Mouse (Mus musculus) midbrain, embryonic 12.5 days (tissue): ENCODE measurements around the gene Cped1. TPM values are rescaled to one million over a fixed set of nuclear protein-coding genes. Genes with fewer than 3 reads are reported as not detected.

Source experiments
- ATAC-seq: fragments of 200-750 bp; cut with Nextera tagmentation; 2 replicates; pipeline ENCODE4 v1.8.0; 2017; ENCODE audit warnings: low read depth, moderate TSS enrichment, moderate library complexity; ENCODE audit not compliant: low FRiP score
- H3K27ac ChIP-seq: fragments of 300-500 bp; sonication (generic); replicated peaks from 2 replicates; pipeline ENCODE4 v1.5.1; 2016; ENCODE audit warnings: mild to moderate bottlenecking
- H3K27me3 ChIP-seq: fragments of 300-500 bp; sonication (generic); 2 replicates; pipeline ENCODE4 v1.6.1; 2016; ENCODE audit warnings: mild to moderate bottlenecking
- H3K36me3 ChIP-seq: fragments of 300-500 bp; sonication (generic); 2 replicates; pipeline ENCODE4 v1.6.1; 2016
- H3K4me1 ChIP-seq: fragments of 300-500 bp; sonication (generic); 2 replicates; pipeline ENCODE4 v1.6.1; 2016
- H3K4me2 ChIP-seq: fragments of 300-500 bp; sonication (generic); replicated peaks from 2 replicates; pipeline ENCODE4 v1.6.1; 2016; ENCODE audit warnings: mild to moderate bottlenecking, moderate library complexity
- H3K4me3 ChIP-seq: fragments of 300-500 bp; sonication (generic); 2 replicates; pipeline ENCODE4 v1.5.1; 2016; ENCODE audit warnings: mild to moderate bottlenecking
- H3K9ac ChIP-seq: fragments of 300-500 bp; sonication (generic); replicated peaks from 2 replicates; pipeline ENCODE4 v1.6.1; 2016; ENCODE audit warnings: mild to moderate bottlenecking, moderate library complexity
- H3K9me3 ChIP-seq: fragments of 300-500 bp; sonication (generic); 2 replicates; pipeline ENCODE4 v1.6.1; 2016; ENCODE audit warnings: mild to moderate bottlenecking
- WGBS: fragments of 180-500 bp; shearing (Covaris S2); methylation state at CpG from one replicate; pipeline ENCODE4 v1.1.7; 2016; 5-methylcytosine and 5-hydroxymethylcytosine counted together
- polyA plus RNA-seq: library from polyadenylated mRNA; unstranded; fragments of >200 nt; fragmentation: Nextera tagmentation; extraction: Ambion mirVana; gene quantifications from 2 replicates; pipeline ENCODE4 v1.2.1, GENCODE M21; 2016

Cped1 gene
- polyA plus RNA-seq, 1 experiment from 2014 or later = 10.8 TPM

DNA sequence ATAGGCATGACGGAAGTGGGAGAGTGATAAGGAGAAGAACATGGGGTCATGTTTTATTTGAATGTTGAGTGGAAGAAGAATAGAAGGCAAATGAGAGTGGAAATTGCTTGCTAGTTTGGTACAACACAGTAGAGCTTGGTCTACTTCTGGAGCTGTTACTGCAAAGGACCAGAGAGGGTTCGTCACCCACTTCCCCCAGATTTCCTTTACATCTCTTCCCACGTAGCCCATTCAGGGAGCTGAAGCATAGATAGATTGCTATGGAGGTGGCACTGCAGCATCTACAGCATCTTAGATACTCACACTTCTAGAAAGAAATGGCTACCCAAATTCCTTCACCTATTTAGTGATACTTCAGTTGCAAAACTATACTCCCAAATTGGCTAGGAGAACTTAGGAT lies 214.4 kb downstream of the Cped1 start:
- H3K27me3 ChIP-seq = no peaks in the 10 kb centered on the region
- H3K9ac ChIP-seq = no peak overlapping the region
- no peak overlapping the region for H3K27ac ChIP-seq
- no peaks in the 10 kb centered on the region for H3K9me3 ChIP-seq
- no peak overlapping the region for H3K4me3 ChIP-seq
- H3K4me2 ChIP-seq = no peak overlapping the region
- 0 out of 2 replicates have a peak, but pooled peaks cover under 1% of the 10 kb centered on the region for H3K4me1 ChIP-seq
- WGBS = 96% methylated on average over 3 of the region's 3 CpGs
- no peaks in the 10 kb centered on the region for H3K36me3 ChIP-seq
- ATAC-seq = no peak

DNA sequence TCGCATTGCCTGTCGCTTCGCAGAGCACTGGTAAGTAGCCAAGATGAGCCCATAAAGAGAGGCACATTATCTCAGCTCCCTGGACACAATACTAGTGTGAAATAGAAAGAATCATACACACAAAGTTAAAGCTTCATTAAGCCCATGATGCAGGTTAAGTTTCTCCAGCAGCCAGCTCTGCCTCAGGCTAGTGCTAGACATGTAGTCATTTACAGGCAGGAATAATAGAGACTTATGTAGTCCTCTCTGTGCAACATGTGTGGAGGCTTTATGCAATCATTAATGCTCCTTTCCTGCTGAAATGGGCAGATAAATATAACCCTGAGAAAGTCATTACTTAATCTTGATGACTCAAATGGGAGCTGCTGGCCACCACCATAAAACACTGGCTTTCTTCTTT lies 216.2 kb downstream of the Cped1 start:
- H3K4me2 ChIP-seq = no peak overlapping the region
- H3K9me3 ChIP-seq = no peaks in the 10 kb centered on the region
- no peak overlapping the region for H3K27ac ChIP-seq
- H3K27me3 ChIP-seq = no peaks in the 10 kb centered on the region
- ATAC-seq = no peak
- no peak overlapping the region for H3K4me3 ChIP-seq
- WGBS = 89% methylated on average over 3 of the region's 3 CpGs
- no peak overlapping the region for H3K9ac ChIP-seq
- H3K36me3 ChIP-seq = no peaks in the 10 kb centered on the region
- peaks cover 7% of the 10 kb centered on the region; the same call in 1 of the 2 replicates for H3K4me1 ChIP-seq

DNA sequence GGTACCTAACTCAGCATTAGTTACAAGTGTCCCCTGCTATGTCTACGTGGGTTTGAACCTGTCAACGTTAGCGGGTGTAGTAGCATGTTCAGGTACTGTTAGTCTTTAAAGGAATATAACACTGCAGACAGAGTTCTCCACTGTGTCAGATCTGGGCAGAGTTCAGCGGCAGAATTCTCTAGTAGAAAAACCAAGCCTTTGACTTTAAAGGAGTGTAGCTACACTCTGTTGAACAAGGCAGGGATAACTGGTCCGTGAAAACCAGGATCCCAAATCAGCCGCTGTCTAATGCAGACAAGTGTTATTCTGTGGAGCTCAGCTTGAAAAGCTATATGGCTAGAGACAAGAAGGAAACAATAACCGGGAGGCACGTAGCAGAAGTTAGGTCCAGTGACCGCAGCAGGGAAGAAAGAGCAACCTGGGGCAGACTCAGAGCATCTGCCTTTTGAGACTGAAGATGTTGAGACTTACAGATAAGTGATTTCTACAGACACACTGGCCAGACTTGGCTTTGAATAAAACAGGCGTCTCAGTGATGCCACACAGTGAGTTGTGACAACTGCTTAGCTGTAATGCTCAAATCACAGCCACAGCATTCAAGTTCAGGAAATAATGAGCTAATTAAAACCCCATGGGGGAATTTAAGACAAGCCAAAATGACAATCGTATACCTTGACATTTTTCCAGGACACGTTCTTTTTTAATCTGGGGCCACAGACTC lies 219.5 kb downstream of the Cped1 start:
- no peak overlapping the region for H3K9ac ChIP-seq
- no peaks in the 10 kb centered on the region for H3K27me3 ChIP-seq
- no peaks in the 10 kb centered on the region for H3K9me3 ChIP-seq
- peaks cover 7% of the 10 kb centered on the region; the same call in 1 of the 2 replicates for H3K4me1 ChIP-seq
- no peak for ATAC-seq
- H3K4me2 ChIP-seq = no peak overlapping the region
- no peaks in the 10 kb centered on the region for H3K36me3 ChIP-seq
- 73% methylated on average over 12 of the region's 12 CpGs for WGBS
- no peak overlapping the region for H3K27ac ChIP-seq
- H3K4me3 ChIP-seq = no peak overlapping the region

DNA sequence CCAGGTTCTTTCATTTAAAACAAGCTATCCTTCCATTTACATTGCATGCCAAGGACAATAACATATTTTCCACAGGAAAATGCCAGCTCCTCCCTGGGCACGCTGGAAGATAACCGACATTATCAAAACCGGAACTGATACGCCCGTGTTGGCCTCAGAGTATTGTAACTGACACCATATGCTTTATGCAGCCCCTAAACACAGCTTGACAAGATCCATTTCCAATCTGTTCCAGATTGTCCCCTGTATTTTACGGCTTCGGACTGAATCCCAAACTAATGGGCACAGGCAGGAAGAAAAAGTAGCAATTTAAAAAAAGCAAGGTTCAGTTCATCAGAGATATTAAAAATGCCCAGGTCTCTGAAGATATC lies 220.0 kb downstream of the Cped1 start:
- Histone ChIP-seq H3K27me3 (no peaks in the 10 kb centered on the region), H3K4me2 (no peak overlapping the region), H3K9ac (no peak overlapping the region), H3K4me1 (peaks cover 7% of the 10 kb centered on the region; the same call in 1 of the 2 replicates), H3K36me3 (no peaks in the 10 kb centered on the region), H3K27ac (no peak overlapping the region), H3K9me3 (no peaks in the 10 kb centered on the region), H3K4me3 (no peak overlapping the region)
- no peak for ATAC-seq
- WGBS = 85% methylated on average over 7 of the region's 7 CpGs

GRCm38 (mm10) chr6:22206179-22206578 lies 220.5 kb downstream of the Cped1 start:
- Histone ChIP-seq H3K4me1 (peaks cover 7% of the 10 kb centered on the region; the same call in 1 of the 2 replicates), H3K27me3 (no peaks in the 10 kb centered on the region), H3K4me3 (no peak overlapping the region), H3K9me3 (no peaks in the 10 kb centered on the region), H3K9ac (no peak overlapping the region), H3K27ac (no peak overlapping the region), H3K4me2 (no peak overlapping the region), H3K36me3 (no peaks in the 10 kb centered on the region)
- no peak for ATAC-seq
- WGBS = 84% methylated on average over 14 of the region's 14 CpGs

DNA sequence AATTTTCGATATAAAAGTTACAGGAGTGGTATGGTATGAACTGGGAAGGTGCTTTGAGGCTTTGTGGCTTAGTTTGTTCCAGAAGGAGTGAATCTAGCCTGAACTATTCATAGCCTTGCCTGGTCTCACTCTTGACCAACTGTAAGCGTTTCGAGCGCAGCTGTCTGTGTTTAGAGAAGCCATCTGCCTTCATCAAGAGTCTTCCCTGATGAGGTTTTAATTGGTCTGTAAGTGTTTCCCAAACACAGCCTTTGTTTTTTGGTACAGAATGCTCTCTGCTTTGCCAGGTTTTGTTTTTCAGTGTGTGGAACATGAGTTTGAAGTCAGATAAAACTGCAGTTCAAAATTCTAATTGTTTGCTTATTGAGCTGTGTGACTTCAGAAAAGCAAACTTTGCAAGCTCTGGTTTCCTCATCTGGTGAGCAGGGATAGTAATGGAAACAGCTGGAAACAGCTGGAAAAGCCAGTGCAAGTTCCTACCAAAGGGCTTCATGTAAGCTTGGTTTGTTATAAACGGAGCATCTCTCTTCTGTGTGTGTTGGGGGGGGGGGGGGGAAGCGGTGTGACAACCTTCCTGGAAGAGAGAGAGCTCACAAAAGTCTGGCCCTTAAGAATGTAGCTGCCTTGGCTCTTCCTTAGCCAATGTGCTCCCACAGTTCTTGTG lies 221.0 kb downstream of the Cped1 start:
- Histone ChIP-seq H3K4me2 (no peak overlapping the region), H3K9me3 (no peaks in the 10 kb centered on the region), H3K4me1 (peaks cover 7% of the 10 kb centered on the region; the same call in 1 of the 2 replicates), H3K27ac (no peak overlapping the region), H3K27me3 (no peaks in the 10 kb centered on the region), H3K36me3 (no peaks in the 10 kb centered on the region), H3K9ac (no peak overlapping the region), H3K4me3 (no peak overlapping the region)
- no peak for ATAC-seq
- 84% methylated on average over 6 of the region's 6 CpGs for WGBS

- Histone ChIP-seq H3K9ac (no peak overlapping the region), H3K27me3 (no peaks in the 10 kb centered on the region), H3K4me1 (no peaks in the 10 kb centered on the region), H3K27ac (no peak overlapping the region), H3K4me3 (no peak overlapping the region), H3K4me2 (no peak overlapping the region), H3K36me3 (no peaks in the 10 kb centered on the region), H3K9me3 (no peaks in the 10 kb centered on the region)
- WGBS = 88% methylated on average over 6 of the region's 6 CpGs
- ATAC-seq = no peak
These were observed 226.4 kb downstream of the Cped1 start for GRCm38 (mm10) chr6:22212158-22212557.

GRCm38 (mm10) chr6:22213187-22213586 lies 227.5 kb downstream of the Cped1 start:
- H3K9me3 ChIP-seq = no peaks in the 10 kb centered on the region
- no peak for ATAC-seq
- no peaks in the 10 kb centered on the region for H3K4me1 ChIP-seq
- H3K4me3 ChIP-seq = no peak overlapping the region
- 82% methylated on average over 5 of the region's 5 CpGs for WGBS
- no peak overlapping the region for H3K9ac ChIP-seq
- H3K27ac ChIP-seq = no peak overlapping the region
- no peak overlapping the region for H3K4me2 ChIP-seq
- no peaks in the 10 kb centered on the region for H3K36me3 ChIP-seq
- H3K27me3 ChIP-seq = no peaks in the 10 kb centered on the region

- no peak for ATAC-seq
- WGBS = 74% methylated on average over 3 of the region's 3 CpGs
- no peaks in the 10 kb centered on the region for H3K4me1 ChIP-seq
These were observed 228.1 kb downstream of the Cped1 start for GRCm38 (mm10) chr6:22213813-22214212.

GRCm38 (mm10) chr6:22214665-22215064 lies 228.9 kb downstream of the Cped1 start:
- Histone ChIP-seq H3K4me2 (no peak overlapping the region), H3K4me1 (no peaks in the 10 kb centered on the region), H3K36me3 (no peaks in the 10 kb centered on the region), H3K27ac (no peak overlapping the region), H3K9ac (no peak overlapping the region), H3K9me3 (no peaks in the 10 kb centered on the region), H3K4me3 (no peak overlapping the region), H3K27me3 (no peaks in the 10 kb centered on the region)
- no peak for ATAC-seq
- WGBS = 85% methylated on average over 6 of the region's 6 CpGs

More at GRCm38 (mm10) chr6:22213813-22214212, 228.1 kb downstream of the Cped1 start:
- Histone ChIP-seq H3K27me3 (no peaks in the 10 kb centered on the region), H3K9ac (no peak overlapping the region), H3K4me3 (no peak overlapping the region), H3K9me3 (no peaks in the 10 kb centered on the region), H3K27ac (no peak overlapping the region), H3K36me3 (no peaks in the 10 kb centered on the region), H3K4me2 (no peak overlapping the region)

GRCm38 (mm10) chr6:22216276-22216973 lies 230.7 kb downstream of the Cped1 start:
- WGBS = 84% methylated on average over 14 of the region's 14 CpGs
- no peak overlapping the region for H3K9ac ChIP-seq
- H3K36me3 ChIP-seq = no peaks in the 10 kb centered on the region
- no peaks in the 10 kb centered on the region for H3K27me3 ChIP-seq
- ATAC-seq = no peak
- H3K9me3 ChIP-seq = no peaks in the 10 kb centered on the region
- H3K4me2 ChIP-seq = no peak overlapping the region
- no peaks in the 10 kb centered on the region for H3K4me1 ChIP-seq
- no peak overlapping the region for H3K27ac ChIP-seq
- no peak overlapping the region for H3K4me3 ChIP-seq

GRCm38 (mm10) chr6:22221134-22221533 lies 235.4 kb downstream of the Cped1 start:
- H3K9me3 ChIP-seq = no peaks in the 10 kb centered on the region
- no peaks in the 10 kb centered on the region for H3K4me1 ChIP-seq
- H3K27me3 ChIP-seq = no peaks in the 10 kb centered on the region
- ATAC-seq = no peak
- no peak overlapping the region for H3K4me2 ChIP-seq
- no peak overlapping the region for H3K9ac ChIP-seq
- H3K36me3 ChIP-seq = no peaks in the 10 kb centered on the region
- H3K4me3 ChIP-seq = no peak overlapping the region
- no peak overlapping the region for H3K27ac ChIP-seq
- 94% methylated on average over 8 of the region's 8 CpGs for WGBS
